Mouse (Mus musculus) 416B (cell line): ENCODE measurements around the gene Hyou1.
"Not testable (repeated sequence)": the region's sequence is repeated elsewhere in the genome, so short reads cannot be mapped to it uniquely, and the experiment has no call there.

Experiments
- DNase-seq: peaks from one replicate; pipeline ENCODE4 v3.0.0; 2011; ENCODE audit warnings: low read depth

The Hyou1 gene

DNA sequence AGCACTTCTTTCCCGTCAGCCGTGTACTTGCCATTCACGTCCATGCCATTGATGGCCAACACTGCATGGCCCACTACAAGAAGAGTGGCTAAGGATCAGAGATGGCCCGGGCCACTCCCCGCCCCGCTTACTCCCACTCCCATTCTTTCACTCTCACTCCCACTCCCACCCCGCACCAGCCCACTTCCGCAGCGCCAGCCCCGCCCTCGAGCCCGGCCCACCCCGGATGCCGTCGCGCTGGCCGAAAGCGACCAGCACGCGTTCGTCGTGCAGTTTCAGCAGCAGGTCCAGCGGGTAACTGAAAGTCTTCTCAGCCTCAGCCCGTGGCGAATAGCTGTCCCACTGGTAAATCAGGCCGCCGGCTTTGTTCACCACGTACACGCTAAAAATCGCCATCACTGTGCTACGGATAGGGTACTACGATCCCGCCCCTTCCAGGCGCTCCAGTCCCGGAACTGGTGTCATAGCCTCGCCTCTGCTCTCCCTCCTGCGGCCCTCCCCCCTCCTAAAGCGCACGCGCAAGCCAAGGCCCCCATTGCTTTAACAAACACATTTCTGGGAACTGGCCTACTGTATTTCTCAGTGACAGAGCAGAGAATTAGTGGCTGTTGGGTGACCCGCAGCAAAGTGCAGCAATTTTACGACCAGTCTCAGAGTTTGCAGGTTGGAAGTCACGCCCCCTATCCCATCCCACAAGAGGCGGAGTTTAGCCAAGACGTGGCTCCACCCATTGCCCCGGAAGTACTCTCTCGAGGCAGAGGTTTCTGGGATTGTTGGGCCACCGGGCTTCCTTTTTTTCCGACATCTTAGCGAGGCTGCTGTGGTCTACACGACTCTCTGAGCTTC, 27.8 kb downstream of the Hyou1 start, which contains the start of the genes Rps25 and Trappc4:
TSS of gene Rps25 (plus strand) at position 234 of the 846 bp plus-strand sequence.
TSS of gene Trappc4 (minus strand) at position 695 of the 846 bp plus-strand sequence.
- DNase-seq = peak; percentile 97

- no peak for DNase-seq
These were observed 28.4 kb downstream of the Hyou1 start for GRCm38 (mm10) chr9:44407752-44408097.

GRCm38 (mm10) chr9:44408693-44409092, 29.4 kb downstream of the Hyou1 start:
- DNase-seq = not testable (repeated sequence)

- DNase-seq = no peak
These were observed 31.5 kb downstream of the Hyou1 start for GRCm38 (mm10) chr9:44410647-44411336.

DNA sequence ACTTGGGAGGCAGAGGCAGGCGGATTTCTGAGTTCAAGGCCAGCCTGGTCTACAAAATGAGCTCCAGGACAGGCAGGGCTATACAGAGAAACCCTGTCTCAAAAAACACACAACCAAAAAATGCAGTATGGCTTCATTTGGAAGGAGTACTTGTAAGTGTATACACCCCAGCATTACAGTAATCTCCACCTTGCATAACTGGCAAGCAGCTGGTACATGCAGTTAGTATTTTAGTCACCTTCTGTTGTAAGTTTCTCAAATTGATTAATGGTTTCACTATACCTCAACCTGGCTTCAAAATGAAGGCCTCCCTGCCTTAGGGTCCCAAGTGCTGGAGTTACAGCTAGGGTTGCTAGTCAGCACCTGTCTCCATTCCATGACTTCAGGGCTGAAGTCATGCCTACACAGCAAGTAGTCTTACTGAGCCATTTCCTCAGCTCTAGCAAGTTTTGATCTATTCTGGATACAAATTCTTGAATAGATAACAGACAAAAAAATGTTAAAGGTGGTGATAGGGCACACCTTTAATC, 32.4 kb downstream of the Hyou1 start:
- no peak for DNase-seq

DNA sequence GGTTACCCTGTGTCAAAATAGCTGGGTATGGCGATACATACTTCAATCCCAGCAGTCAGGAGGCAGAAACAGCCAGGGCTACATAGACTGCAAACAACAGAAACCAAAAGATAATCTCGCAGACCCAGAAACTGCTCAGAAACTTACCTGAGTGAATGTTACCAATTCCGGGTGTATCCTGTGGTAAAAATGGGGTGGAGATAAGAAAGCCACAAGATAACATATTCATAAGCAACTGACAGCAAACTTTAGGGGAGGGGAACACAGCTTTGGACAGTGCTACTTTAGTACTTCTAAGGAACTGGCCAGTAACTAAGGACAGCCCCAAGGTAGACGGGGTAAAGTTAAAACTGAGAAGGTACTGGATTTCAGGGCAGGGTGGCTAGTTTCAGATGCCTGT, 33.0 kb downstream of the Hyou1 start:
- DNase-seq = peak; percentile 60

GRCm38 (mm10) chr9:44412781-44413180, 33.5 kb downstream of the Hyou1 start:
- DNase-seq = no peak

GRCm38 (mm10) chr9:44417156-44417891, 38.0 kb downstream of the Hyou1 start:
- no peak for DNase-seq

- DNase-seq = peak; percentile 90
These were observed 38.6 kb downstream of the Hyou1 start for GRCm38 (mm10) chr9:44417892-44418363.

DNA sequence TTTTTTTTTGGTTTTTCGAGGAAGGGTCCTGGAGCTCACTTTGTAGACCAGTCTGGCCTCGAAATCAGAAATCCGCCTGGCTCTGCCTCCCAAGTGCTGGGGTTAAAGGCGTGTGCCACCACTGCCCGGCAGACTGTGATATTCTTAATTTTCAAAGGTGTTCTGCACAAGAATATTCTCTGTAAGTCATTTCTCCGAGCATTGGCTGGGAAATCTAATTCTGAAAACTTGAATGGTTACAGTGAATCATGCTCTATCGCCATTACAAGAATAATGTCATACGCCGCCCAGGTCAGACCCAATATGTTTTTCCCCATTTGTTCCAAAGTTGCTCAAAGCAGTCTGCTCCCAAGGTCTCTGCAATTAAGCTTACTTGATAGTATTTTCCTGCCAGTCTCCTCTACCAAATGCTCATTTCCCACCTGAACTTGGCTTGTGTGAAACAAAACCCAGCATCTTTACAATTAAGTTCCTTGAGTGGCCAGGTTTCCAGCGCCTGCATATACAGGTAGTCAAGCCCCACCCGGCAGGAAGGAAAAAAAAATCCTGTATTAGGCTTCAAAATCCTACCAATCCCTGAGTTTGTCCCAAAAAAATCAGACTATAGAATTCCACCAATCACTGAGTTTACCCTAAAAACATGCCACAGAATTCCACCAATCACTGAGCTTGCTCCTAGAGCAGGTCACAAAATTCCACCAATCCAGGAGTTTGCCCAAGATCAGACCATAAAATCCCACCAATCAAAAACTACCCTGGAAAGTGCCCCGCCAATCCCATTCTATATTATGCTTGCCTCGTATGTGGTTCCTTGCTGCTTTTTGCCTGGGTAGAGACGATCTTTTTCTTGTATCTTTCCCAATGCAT, 39.5 kb downstream of the Hyou1 start, which contains the start of gene Ccdc84:
TSS of gene Ccdc84 (minus strand) at position 51 of the 867 bp plus-strand sequence.
- DNase-seq = no peak

- DNase-seq = not testable (repeated sequence)
These were observed 40.4 kb downstream of the Hyou1 start for GRCm38 (mm10) chr9:44419730-44420129.

DNA sequence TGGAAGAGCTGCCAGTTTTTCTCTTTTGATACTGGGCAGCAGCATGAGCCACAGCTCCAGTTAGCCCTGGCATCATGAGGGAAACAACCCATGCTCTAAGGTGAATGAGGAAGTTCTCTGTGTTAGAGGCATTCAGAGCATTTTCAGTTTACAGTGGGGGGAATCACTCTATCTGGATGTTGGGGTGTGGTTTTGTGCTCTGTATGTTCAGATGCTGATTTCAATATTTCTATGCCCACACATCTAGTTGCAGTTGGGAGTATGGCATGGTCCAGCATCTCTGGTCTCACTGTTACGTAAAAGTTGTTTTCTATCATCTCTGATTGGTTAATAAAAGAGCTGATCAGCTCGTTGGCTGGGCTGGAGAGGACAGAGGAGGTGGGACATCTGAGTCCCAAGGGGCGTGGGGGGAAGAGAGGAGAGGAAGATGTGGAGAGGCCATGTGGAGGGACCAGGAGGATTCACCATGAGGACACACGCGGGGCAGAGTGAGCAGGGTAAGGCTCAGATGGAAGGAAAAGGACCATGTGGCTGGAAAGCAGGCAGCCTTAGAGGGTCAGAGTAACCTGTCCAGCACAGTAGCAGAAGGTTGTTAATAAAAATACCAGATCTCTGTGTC, 41.1 kb downstream of the Hyou1 start:
- DNase-seq = no peak

GRCm38 (mm10) chr9:44423576-44423975, 44.3 kb downstream of the Hyou1 start:
- no peak for DNase-seq

GRCm38 (mm10) chr9:44432577-44433185, 53.4 kb downstream of the Hyou1 start:
- DNase-seq = peak; percentile 56

- no peak for DNase-seq
These were observed 56.5 kb downstream of the Hyou1 start for GRCm38 (mm10) chr9:44435747-44436146.

- DNase-seq = no peak
These were observed 61.7 kb downstream of the Hyou1 start, which contains the start of gene Foxr1 for GRCm38 (mm10) chr9:44440961-44441360. TSS of gene Foxr1 (minus strand) at chr9:44441136.
